Mouse (Mus musculus) embryo, embryonic 11.5 days (tissue): ENCODE data around the gene Adgrv1.

Experiments
- DNase-seq: peaks from one replicate; pipeline ENCODE4 v3.0.0-alpha.2; 2012; ENCODE audit warnings: low read depth, low spot score

The Adgrv1 gene

DNA sequence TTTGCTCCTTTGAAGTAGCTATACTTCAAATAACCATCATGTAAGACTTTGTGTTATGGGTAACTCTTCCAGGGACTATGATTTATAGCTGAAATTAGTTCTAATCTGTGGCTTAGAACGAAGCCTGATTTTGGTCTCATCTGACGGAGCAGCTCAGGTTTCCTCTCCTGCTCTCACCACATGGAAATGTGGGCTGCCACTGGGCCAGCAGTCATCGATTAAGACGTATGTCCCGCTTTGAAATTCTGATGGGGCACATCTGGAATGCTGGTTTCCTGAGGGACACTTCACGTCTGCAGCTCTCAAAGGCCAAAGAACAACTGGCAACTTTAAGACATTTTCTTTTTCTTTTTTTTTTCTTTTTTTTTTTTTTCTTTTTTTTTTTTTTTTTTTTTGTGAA, 207.8 kb downstream of the Adgrv1 start:
- DNase-seq = no peak

DNA sequence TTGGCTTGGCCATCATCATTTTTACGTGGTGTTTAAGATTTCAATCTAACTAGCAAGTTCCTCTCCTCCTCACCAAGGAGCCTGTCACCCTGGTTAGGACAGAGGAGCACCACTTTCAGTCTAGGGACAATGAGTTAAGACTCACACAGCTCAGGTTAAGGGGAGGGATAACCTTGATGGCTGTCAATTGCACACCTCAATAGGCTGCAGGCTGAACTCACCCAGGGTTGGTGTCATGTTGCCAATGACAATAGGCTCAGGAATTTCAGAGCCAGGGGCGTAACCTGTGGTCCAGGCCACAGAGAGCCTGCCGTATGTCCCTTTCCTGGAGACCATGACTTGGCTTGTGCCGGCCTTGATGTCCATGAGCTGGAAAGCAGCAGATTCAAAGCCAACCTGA, 209.0 kb downstream of the Adgrv1 start:
- DNase-seq = no peak

DNA sequence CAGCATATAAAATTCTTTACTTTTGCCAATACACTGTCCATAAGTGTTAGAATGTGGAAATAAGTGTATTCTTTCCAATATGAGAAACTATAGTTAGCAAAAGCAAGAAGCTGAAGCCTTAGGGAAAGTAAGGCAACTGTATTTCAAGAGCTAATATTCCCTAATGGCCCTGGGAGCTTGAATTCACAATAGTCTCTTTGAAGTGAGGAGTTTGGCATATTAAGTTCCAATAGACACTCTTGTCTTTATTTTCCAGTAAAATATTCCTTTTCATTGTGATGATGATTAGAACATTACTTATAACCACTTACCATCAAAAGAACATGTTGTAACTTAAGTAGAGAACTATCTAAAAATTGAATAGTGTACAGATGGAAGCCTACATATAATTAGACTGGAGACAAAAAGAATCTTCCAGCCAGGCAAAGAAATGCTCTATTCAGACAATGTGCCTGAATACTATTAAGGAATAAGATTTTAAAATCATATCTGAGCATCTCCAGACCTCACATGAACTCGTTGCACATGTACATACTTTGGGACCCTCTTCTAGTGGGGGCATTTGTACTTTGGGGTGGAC, 225.0 kb downstream of the Adgrv1 start:
- no peak for DNase-seq

DNA sequence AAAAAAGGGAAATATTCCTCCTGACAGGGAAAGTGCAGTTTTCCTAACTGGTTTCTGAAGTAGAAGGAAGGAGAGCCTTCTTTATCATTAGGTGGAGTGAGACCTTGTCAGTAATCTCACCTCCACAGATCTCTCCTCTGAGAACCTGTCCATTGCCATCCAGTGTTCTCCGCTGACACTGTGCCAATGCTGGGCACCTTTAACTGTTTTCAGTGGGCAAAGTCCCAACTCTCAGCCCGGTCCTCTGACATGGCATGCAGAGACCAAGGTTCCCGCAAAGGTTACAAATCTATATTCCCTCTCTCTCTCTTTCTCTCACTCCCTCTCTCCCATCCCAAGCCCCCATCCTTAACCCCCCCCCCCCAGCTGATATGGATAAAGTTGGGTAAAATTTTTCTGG, 230.1 kb downstream of the Adgrv1 start:
- no peak for DNase-seq

DNA sequence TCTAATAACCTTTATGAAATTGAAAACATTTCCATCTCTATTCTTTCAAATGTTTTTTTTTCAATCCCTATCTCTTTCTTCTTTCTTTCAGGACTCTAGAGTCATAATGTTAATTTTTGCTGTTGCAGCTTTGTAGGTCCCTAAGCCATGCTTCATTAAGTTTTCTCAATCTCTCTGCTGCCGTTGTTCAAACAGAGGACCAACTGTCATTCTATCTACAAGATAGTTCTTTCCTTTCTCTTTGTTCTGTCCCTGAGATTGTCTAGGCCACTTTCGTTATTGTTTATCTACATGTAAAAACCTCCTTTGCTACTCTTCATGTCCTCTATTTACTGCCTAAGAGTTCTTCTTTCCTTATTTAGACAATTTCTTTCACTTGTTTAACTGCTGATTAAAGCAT, 230.8 kb downstream of the Adgrv1 start:
- DNase-seq = no peak

DNA sequence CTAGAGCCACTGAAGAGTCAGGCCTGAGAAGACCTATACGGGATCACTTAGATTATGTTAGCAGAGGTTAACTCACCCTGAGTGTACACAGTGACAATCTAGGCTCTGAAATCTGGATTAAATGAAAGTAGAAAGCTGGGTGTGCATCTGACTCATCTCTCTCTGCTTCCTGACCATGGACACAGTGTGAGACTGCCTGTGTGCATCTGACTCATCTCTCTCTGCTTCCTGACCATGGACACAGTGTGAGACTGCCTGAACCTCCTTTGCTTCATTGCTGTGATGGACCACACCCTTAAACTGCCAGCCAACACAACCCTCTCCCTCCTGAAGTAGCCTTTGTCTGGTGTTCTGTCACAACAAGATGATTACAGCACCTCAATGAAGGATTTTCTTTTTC, 231.2 kb downstream of the Adgrv1 start:
- DNase-seq = no peak

DNA sequence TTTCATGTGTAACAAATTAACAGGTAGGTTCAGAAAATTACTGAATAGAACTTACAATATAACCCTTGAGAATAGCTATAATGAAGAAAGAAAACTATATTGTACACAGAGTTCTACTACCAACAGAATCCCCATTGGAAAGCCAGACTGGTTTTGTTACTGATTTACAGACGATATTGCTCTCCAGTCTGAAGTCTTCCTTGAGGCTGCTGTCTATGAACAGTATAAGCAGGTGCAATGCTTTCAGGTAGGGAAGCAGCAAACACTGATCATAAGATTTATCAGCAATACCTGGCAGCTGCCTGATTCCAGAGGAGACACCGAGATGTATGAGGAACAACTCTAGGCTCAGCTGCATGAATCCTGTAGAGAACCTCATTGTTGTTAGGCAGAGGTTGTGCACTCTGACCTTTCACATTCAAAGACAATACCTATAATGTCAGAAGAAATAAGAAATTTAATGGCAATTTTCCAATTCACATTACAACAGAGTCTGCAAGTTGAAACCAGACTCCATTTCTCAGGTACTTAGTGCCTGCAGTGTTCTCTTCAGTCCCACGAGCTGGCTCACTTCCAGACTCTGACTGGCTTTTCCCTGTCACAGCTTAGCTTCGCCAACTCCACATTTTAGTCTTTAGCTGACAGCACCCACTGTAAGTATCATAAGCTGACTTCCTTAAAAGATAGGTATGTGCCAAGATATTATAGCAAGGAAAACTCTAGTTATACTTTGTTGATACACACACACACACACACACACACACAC, 247.2 kb downstream of the Adgrv1 start:
- DNase-seq = no peak

DNA sequence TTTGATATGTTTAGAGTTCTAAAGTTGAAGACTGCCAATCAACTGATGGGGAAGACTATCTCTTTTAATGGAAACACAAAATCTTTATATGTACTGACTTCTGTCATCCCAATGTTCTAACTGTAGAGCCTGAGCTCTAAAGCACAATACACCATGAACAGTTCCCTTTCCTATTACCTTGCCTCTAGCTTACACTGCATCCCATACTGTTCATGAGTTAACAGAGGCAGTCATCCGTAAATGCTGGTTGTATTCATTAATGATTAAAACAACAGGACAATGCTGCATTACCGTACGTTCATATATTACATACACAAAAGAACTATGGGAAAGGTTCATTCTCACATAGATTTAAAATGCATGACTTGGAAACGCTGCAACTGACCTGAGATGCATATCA, 251.1 kb downstream of the Adgrv1 start:
- DNase-seq = no peak

DNA sequence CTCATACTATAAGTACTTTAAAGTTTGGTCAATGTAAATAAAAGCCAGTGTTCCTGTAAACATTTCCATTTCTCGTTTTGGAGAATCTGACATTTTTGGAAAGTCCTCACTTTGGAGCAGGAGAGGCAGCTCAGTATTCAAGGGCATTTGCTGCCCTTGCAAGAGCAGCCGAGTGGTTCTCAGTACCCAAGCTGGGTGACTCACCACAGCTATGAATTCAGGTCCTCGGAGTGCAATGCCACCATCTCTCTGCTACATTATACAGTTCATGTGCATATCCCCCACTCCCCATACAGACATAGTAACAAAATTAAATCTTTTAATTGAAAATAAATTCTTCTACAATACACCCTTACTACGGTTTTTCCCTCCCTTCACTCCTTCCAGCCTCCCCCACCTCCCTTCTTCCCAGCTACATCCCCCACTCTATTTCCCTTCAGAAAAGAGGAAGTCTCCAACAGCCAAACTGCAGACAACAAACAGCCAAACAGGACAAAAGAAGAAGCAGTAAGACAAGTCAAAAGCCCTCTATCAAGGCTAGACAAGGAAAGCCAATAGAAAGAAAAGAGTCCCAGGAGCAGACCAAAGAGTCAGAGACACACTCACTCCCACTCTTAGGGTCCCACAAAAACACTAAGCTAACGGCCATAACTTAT, 262.0 kb downstream of the Adgrv1 start:
- no peak for DNase-seq

DNA sequence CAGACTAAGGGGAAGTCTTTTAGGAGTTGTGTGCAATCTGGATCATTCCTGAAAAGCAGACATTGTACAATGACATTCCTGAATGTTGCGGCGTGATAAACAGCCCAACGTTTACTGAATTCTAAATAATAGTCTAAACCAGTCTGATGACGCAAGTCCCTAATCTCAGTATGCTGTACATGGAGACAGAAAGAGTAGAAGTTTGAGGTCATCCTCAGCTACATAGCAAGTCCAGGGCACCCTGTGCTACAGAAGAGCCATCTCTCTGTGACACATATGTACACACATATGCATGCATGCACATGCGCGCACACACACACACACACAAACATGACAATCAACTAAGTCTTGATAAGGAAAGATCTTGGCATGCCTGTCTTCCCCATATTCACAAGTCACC, 262.8 kb downstream of the Adgrv1 start:
- no peak for DNase-seq

DNA sequence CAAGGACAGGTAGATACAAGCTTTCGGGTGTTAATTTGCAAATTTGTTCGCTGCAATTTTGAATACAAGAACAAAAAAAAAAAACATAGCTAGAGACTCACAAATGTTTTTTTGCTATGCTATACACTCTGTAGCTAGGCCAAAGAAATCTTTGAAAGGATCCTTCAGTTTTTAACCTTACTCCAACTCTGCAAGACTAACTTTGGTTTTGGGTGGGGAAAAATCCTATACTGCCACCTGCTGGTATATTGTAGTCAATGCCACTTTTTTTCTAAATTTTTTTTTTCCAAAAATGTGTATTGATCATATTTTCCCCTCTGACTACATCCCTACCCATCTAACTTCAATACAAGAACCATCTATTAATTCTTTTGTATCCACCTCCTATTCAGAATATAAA, 263.4 kb downstream of the Adgrv1 start:
- DNase-seq = no peak

DNA sequence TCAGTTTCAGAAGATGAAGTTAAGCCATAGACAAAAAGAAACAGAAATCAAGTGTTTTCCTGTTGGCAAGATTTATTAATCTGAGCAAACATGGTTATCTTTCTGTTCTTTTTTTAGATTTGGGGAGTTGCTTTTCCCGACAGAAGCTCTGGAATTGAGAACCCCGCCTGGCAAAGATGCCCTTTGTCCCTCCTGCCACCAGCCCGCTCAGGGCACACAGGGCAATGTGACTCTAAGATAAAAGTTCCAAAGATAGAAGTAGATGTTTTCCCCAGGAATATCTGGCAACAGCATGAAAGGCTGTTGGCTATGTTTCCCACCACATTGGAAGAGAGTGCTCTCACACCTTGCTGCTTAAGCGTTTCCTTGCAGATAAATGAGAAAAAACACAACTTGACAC, 264.0 kb downstream of the Adgrv1 start:
- DNase-seq = no peak

DNA sequence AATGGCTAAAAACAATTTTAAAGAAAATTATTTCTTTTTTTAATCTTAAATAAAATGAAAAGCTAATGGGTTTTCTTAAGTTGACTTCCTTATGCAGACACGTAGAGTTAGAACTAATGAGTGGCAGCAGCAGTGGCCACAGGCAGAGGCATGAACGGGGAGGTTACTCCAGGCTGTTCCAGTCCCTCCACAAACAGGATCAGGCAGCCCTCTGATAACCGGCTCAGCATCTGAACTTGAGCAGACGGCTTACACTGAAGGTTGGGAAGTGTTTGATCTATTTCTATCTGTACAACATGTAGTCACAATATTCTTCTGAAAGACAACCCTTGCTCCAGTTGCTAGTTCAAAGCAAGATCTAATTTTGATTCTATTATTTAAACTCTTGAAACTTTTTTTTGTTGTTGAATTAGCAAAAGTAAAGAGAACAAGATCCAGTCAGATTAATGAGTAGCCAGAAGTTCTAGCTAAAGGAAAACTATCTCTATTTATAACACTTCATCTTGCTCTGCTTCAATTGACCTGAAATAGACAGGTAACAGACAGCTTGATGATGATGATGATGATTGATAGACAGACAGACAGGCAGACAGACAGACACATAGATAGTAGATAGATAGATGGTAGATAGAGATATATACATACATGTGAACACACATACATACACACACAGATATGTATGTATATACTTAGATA, 265.1 kb downstream of the Adgrv1 start:
- DNase-seq = no peak

DNA sequence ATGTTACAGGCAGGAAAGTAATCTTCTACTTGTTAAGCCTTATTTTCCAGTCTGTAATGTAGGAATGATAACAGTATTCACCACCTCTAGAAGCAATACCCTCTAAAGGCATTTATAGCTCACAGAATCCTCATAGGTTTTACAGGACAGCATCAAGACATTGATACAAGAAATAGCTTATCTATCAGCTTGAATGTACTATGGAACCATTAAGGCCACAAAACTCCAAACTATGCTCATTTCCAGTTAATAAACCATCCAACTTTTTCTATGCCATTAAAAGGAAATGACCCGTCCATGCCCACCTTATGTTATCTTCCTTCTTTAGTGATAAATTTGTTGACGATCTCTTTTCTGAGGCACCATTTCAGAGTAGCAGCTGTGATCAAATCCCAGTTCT, 272.6 kb downstream of the Adgrv1 start:
- DNase-seq = no peak

DNA sequence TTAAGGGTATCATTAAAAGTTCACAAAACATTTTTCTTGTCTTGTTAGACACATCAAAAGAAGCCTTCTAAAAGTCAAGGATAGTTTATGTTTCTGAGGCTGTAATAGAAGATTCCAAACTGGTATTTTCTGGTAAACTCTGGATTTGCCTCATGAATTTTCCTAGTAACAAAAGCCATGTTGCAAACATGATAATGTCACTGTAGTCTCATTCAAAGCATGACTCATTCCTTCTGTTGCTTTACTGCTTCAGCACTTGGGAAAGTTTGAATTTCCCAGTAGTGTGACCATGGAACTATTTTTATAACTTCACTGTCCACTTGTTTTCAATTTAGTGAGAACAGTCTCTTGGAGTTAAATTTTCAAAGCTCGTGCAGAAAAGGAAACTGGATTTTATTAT, 274.2 kb downstream of the Adgrv1 start:
- DNase-seq = no peak

DNA sequence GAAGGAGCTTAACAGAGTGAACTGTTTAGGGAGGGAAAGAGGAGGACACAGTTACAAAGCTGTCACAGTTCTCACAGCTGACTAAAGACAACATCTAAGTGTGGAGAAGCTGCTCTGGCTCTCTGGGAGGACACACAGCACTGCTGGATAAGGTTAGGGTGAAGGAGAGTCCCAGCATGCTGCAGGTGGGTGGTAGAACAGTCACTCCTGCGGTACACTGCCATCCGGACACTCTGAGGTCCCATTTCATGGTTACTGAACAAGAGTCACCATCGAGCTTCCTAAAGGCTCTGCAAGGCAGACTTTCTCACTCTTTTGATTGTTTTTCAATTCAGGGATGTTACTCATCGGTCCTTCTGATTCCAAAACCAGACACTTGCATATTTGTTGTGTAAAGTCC, 274.6 kb downstream of the Adgrv1 start:
- no peak for DNase-seq

DNA sequence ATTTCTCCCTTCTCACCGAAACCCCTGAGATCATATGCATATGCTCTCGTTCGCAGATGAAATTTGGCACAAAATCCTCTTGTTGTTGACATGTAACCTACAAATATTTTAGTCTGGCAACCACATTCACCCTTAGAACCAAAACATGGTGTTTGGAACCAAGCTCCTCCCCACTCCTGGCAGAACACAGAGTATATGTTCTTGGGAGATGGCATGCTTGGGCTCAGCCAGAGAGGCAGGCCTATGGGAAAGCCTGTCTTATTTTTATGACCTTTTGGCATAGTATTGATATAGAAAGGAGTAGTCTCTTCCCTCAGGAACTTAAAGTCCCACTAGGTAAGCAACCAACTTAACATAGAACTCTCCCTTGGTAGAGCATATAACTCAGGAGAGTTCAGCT, 275.7 kb downstream of the Adgrv1 start:
- DNase-seq = no peak

DNA sequence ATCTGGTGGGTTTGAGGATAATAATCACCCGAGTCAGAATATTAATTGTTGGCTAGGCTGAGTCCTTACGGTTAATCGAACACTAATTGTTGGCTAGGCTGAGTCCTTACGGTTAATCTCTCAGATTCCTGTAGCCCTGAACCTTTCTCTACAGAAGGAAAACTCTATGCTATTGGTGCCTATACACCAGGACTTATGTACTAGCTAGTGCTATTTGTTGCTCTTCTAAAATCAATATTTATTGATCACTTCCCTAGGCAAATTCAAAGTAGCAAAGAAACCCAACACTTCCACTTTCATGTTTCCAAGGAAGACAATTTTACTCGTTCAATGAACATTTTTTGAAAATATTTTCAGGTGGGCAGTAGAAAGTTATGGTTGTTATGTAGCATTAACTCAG, 278.4 kb downstream of the Adgrv1 start:
- no peak for DNase-seq

DNA sequence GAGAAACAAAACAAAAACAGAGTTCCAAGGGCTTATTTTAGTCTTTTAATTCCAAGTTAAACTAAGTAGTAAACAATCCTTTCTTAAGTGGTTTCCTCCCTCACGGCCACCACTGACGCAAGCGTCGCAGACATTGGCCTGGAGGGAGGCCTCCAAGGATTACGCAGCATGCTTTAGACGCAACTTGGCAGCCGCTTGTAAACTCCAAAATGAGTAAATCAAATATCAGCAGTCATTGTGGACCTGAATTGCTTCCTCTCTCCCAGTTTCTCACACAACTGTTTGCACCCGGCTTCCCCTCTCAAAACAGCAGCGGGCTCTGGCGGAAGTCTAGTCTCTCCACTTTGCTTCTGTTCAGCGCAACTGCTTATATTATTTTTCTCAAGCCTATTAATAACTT, 280.7 kb downstream of the Adgrv1 start:
- DNase-seq = no peak

DNA sequence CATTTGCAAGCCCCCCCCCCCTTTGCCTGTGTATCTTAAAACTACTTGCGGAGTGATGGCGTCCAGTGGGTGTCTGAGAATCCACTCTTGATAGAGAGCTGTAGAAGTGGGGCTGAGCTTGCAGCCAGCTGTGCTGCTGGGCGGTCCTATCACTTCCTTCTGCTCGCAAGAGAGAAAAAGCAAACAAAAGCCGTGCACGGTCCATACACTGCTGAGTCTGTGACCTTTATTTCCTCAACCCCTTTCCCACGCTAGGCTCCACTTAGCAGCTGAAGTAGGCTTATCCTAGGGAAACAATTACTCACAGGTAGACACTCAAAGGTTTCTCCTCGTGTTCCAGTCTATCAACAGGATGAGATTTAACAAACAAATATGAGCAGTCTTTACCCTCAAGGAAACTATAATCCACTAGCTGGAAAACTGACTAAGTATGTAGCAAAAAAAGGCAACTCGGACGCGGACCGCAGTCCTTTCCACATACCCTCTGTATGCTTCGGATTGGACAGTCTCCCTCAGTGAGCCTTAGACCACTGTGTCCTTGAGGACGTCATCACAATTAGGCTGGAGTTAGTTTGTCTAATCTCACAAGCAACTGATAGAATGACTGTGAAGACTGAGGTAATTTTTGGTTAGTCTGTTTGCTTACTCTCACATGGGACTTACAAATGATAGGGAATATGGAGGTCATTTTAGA, 281.3 kb downstream of the Adgrv1 start:
- DNase-seq = no peak

DNA sequence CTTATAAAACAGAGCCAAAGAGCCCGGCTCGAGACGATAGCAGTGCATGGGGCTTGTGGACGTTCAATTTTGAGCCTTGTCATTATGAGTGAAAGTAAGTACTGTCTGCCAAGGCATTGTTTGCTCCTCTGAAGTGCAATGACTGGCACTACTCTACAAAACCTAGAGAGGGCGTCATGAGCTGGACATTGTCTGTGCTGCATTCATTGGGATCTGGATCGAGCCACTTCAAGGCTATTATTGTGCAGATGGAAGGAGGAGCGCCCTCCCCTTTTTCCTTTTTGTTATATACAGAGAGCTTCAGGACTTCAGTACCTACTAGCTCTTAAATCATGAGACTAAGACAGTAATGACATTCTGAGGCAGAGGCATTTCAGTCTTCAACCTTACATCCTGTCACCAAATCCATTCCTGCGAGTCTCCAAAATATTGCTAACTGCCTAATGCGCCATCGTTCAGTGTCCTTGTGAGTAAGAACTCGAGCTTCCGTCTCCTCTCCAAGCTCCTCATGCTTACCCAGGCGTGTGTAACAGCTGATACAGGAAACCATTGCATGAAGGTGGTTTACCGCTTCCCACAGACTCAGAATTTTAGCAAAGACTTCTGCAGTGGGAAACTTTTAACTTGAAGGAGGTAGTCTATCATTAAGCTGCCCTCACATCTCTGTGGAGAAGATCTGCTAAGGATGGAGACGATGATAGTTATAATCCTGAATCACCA, 285.5 kb downstream of the Adgrv1 start:
- no peak for DNase-seq
